Mouse (Mus musculus): ENCODE measurements around the gene Arhgap44. TPM values are rescaled to one million over a fixed set of nuclear protein-coding genes. Genes with fewer than 3 reads are reported as not detected.

The Arhgap44 gene
- 2.5 and 2.8 TPM in 2 replicates for polyA plus RNA-seq (2015; fragmentation: Nextera tagmentation; extraction: Ambion mirVana)

DNA sequence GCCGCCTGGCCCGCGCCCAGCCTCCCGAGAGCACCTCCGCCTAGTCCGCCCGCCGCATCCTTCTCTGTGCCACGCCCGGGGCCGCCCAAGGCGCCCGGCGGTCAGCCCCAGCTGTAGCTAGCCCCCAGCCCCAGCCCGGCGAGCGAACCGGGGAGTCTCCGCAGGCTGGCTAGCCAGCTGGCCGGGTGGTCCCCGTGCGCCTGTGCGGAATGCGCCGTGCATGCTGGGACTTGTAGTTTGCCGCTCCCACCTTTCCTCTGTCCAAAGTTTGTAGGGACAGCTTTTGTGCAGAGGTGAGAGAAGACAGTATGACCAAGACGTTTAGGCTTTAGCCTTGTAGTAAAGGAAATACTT is at the start of gene Arhgap44:
Arhgap44 (minus strand) TSS at position 195 of the 354 bp plus-strand sequence.

DNA sequence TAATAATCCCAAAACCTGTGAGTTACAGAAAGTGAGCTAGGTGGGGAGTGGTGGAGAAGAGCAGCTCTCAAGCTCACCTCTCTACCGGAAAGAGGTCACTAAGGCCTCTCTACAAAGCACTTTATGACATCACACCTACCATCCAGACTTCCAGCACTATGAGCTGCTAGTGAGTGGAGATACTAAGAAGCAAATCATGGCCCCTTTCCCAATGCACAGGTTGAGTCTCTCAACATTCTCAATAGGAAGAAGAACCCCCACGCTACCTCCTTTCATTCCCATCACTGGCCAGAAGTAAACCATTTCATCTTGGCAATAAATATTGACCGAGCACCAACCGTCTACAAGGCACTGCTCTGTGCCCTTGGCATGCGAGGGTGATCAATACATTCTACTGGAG is 3.0 kb downstream of the Arhgap44 start, which contains the start of gene 1700086D15Rik:
1700086D15Rik (minus strand) TSS at position 101 of the 400 bp plus-strand sequence.

DNA sequence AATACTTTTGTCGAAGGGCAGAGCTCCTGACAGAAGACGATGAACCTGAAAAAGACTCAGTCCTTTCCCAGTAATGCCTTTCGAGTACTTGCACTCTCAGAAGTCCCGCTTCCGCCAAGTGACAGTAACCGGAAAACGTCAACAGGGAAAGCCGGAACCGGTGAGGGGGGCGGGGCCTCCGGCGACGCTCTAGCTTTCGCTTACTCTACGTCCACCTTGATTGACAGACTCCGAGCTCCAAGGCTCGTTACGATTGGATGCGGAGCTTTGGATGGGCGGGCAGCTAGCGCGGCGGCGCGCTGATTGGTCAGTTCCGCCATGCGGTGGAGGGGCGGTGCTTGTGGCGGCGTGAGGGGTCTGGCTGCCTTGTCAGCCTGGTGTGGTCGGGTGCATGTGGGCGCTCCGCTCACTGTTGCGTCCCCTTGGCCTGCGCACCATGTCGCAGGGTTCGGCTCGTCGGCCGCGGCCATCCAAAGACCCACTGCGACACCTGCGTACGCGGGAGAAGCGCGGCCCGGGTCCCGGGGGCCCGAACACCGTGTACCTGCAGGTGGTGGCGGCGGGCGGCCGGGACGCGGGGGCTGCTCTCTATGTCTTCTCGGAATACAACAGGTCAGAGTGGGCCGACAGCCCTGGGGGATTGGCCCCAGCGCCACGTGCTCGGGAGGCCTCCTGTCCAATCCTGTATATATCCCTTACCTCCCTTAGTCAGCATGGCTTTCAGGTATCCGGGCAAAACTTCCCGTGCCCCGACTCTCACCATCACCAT is 183.9 kb downstream of the Arhgap44 start, which contains the start of gene Elac2:
Elac2 (plus strand) TSS at position 319 of the 769 bp plus-strand sequence.

Small RNA genes within 50 kb of the gene (microRNA-seq; reads per million reads assigned to microRNA genes)
- gene Gm25991: 0 reads per million in 2 experiments

Other genes starting within 250 kb of the Arhgap44 start
- gene Elac2, start 183.9 kb downstream of the Arhgap44 start, polyA plus RNA-seq (2015; fragmentation: Nextera tagmentation; extraction: Ambion mirVana): 16.3 and 16.7 TPM in 2 replicates
- gene 1700086D15Rik, start 3.1 kb downstream of the Arhgap44 start, polyA plus RNA-seq (2015; fragmentation: Nextera tagmentation; extraction: Ambion mirVana): not detected in 2 replicates
- gene Myocd, start 107.0 kb upstream of the Arhgap44 start, polyA plus RNA-seq (2015; fragmentation: Nextera tagmentation; extraction: Ambion mirVana): 1.2 and 1.7 TPM in 2 replicates